Mouse (Mus musculus): Measurements from ENCODE around the gene Psmd5. TPM values are rescaled to one million over a fixed set of nuclear protein-coding genes. Genes with fewer than 3 reads are reported as not detected.
A peak's percentile ranks its signal among the peaks of the same experiment; 100 is the strongest.

The Psmd5 gene
- polyA plus RNA-seq (2012; rRNA removed): 5.8 and 6.9 TPM in 2 replicates

DNA sequence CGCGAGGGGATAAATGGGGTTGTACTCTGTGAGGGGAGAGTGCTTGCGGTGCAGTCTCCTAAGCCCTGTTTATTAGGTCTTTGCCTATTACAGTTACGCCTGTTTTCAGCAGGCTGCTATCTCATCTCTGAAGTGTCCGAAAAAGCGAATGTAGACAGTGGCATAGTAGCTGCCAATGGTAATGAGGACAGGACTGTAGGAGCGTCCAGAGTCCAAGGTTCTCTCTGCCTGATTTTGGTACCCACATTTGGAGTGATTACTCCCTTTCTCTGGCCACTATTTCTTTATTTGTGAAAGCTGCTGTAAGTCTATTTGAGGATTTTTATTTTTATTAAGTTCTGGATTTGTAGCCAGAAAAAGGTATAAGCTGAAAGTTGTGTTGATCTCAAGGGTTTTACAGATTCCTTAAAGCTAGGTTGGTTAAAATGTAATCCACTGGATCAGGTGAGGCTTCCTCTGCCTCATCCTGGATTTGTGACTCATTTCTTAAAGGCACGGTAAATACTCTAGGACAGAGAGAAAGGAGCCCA, at the start of gene Psmd5:
Gene Psmd5, minus strand, starts transcription at position 153 of the 530 bp plus-strand sequence.
- no peak within 1 kb of the TSS for H3K27ac ChIP-seq (ENCODE audit: insufficient read depth, low read length)
- no peak for TF ChIP-seq POLR2A (IDR thresholded peaks at IDR 0.05; ENCODE audit: low read depth, low read length)
- TF ChIP-seq CTCF (IDR thresholded peaks at IDR 0.05; ENCODE audit: extremely low read depth, insufficient read depth, insufficient read length, insufficient replicate concordance): no peak

DNA sequence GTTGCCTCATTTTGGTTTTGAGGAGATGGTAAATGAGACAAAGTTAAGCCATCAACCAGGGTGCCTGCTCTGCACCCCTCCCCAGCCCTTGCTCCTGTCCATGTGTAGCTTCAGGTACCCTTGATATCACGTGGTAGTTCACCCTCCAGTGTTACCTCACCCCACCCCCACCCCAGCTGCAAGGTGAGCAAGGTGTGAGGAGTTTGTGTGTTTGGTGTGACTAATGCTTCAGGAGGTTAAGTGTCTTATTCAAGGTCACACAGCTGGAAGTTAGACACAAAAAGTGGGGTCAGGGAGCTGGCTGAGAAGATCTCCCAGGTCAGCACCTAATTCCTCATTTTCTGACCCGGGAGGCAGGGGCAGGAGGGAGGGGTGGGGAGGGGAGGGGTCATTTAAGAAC, 48.0 kb upstream of the Psmd5 start:
- Histone ChIP-seq H3K4me1 (ENCODE audit: control insufficient read depth, insufficient read depth, insufficient read length) (peaks cover 11% of the 10 kb centered on the region; the same call in 1 of the 2 replicates), H3K36me3 (ENCODE audit: control insufficient read depth, insufficient read depth, low read length) (no peaks in the 10 kb centered on the region), H3K27me3 (ENCODE audit: control insufficient read depth, insufficient read depth, low read length) (no peaks in the 10 kb centered on the region), H3K27ac (ENCODE audit: insufficient read depth, low read length) (no peak overlapping the region), H3K4me3 (ENCODE audit: extremely low read depth, insufficient read depth, insufficient read length) (no peak overlapping the region)
- DNase-seq (ENCODE audit: low read depth in 1 of 2, low spot score in 2 of 2): no peak
- TF ChIP-seq CTCF (IDR thresholded peaks at IDR 0.05; ENCODE audit: extremely low read depth, insufficient read depth, insufficient read length, insufficient replicate concordance): no peak
- TF ChIP-seq POLR2A (IDR thresholded peaks at IDR 0.05; ENCODE audit: low read depth, low read length): no peak
- WGBS: 48% methylated on average over 2 of the region's 2 CpGs

More for the DNA sequence above, at the start of gene Psmd5:
- no peak for DNase-seq (ENCODE audit: low read depth in 1 of 2, low spot score in 2 of 2)
- Histone ChIP-seq H3K27me3 (ENCODE audit: control insufficient read depth, insufficient read depth, low read length) (peaks cover 2% of the 10 kb centered on the region; the same call in 1 of the 2 replicates), H3K4me1 (ENCODE audit: control insufficient read depth, insufficient read depth, insufficient read length) (no peaks in the 10 kb centered on the region; the same call in 1 of the 2 replicates), H3K36me3 (ENCODE audit: control insufficient read depth, insufficient read depth, low read length) (no peaks in the 10 kb centered on the region), H3K4me3 (ENCODE audit: extremely low read depth, insufficient read depth, insufficient read length) (no peak within 1 kb of the TSS)
- 52% methylated on average over 8 of the region's 8 CpGs for WGBS

DNA sequence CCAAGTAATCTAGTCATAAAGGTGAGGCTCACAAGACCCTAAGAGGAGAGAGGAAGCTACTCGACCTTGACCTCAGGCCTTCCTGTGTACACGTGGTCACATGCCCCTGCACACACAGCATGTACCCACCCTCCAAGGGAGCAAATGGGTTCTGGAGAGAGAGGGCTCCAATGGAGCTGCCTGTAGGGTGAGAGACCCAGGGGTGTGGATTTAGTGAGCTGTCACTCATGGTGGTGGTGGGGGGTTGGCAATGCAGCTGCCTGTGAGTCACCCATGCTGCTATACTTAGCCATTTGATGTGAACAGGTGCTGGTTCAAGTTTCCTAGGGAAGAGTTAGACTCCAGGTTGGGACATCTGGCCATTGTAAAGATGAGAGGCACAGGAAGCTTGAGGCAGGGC, 45.4 kb upstream of the Psmd5 start:
- Histone ChIP-seq H3K4me3 (ENCODE audit: extremely low read depth, insufficient read depth, insufficient read length) (no peak overlapping the region), H3K4me1 (ENCODE audit: control insufficient read depth, insufficient read depth, insufficient read length) (peaks cover 11% of the 10 kb centered on the region; the same call in 1 of the 2 replicates), H3K27ac (ENCODE audit: insufficient read depth, low read length) (no peak overlapping the region), H3K36me3 (ENCODE audit: control insufficient read depth, insufficient read depth, low read length) (no peaks in the 10 kb centered on the region), H3K27me3 (ENCODE audit: control insufficient read depth, insufficient read depth, low read length) (no peaks in the 10 kb centered on the region)
- TF ChIP-seq CTCF (IDR thresholded peaks at IDR 0.05; ENCODE audit: extremely low read depth, insufficient read depth, insufficient read length, insufficient replicate concordance): no peak
- TF ChIP-seq POLR2A (IDR thresholded peaks at IDR 0.05; ENCODE audit: low read depth, low read length): no peak
- WGBS: 8% methylated on average over 2 of the region's 2 CpGs
- DNase-seq (ENCODE audit: low read depth in 1 of 2, low spot score in 2 of 2): no peak

DNA sequence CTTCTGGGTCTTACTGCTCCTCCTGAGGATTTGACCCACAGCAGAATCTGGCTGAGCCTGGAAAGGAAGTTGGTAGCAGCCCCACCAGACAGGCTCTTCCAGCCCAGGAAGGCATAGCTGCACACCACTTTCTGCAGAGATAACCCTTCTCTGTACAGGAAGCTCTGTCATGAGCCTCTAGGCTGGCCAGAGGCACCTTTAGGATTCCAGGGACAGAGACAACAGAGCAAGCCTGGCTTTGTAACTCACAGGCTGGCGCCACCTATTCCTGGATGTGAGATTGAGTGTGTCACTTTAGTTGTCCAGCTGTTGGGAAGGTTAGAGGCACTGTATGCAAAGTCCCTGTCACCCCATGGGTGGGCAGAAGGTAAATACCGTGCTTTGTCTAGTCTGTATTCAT, 40.3 kb upstream of the Psmd5 start:
- H3K27ac ChIP-seq (ENCODE audit: insufficient read depth, low read length): no peak overlapping the region
- TF ChIP-seq POLR2A (IDR thresholded peaks at IDR 0.05; ENCODE audit: low read depth, low read length) (no peak), CTCF (IDR thresholded peaks at IDR 0.05; ENCODE audit: extremely low read depth, insufficient read depth, insufficient read length, insufficient replicate concordance) (no peak)
- WGBS: 78% methylated on average over 2 of the region's 2 CpGs
- no peaks in the 10 kb centered on the region for H3K27me3 ChIP-seq (ENCODE audit: control insufficient read depth, insufficient read depth, low read length)
- peaks cover 7% of the 10 kb centered on the region; the same call in 1 of the 2 replicates for H3K4me1 ChIP-seq (ENCODE audit: control insufficient read depth, insufficient read depth, insufficient read length)
- no peak overlapping the region for H3K4me3 ChIP-seq (ENCODE audit: extremely low read depth, insufficient read depth, insufficient read length)
- DNase-seq (ENCODE audit: low read depth in 1 of 2, low spot score in 2 of 2): no peak
- H3K36me3 ChIP-seq (ENCODE audit: control insufficient read depth, insufficient read depth, low read length): no peaks in the 10 kb centered on the region

DNA sequence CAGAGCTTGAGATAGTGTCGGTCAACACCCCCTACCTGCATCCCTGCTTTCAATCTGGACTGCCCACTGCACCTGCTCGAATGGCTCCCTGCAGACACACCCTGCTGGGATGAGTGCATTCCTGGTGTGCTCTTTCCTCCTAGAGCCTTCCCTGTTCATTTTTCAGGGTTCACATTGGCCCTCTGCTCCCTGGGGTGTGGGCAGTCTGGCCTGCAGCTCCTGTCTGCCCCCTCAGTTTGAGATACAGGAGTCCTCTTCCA, 40.0 kb upstream of the Psmd5 start:
- WGBS: 52% methylated on average over 2 of the region's 2 CpGs
- Histone ChIP-seq H3K4me3 (ENCODE audit: extremely low read depth, insufficient read depth, insufficient read length) (no peak overlapping the region), H3K4me1 (ENCODE audit: control insufficient read depth, insufficient read depth, insufficient read length) (peaks cover 5% of the 10 kb centered on the region; the same call in 1 of the 2 replicates), H3K27me3 (ENCODE audit: control insufficient read depth, insufficient read depth, low read length) (no peaks in the 10 kb centered on the region), H3K36me3 (ENCODE audit: control insufficient read depth, insufficient read depth, low read length) (no peaks in the 10 kb centered on the region), H3K27ac (ENCODE audit: insufficient read depth, low read length) (no peak overlapping the region)
- no peak for DNase-seq (ENCODE audit: low read depth in 1 of 2, low spot score in 2 of 2)
- TF ChIP-seq CTCF (IDR thresholded peaks at IDR 0.05; ENCODE audit: extremely low read depth, insufficient read depth, insufficient read length, insufficient replicate concordance) (no peak), POLR2A (IDR thresholded peaks at IDR 0.05; ENCODE audit: low read depth, low read length) (no peak)

DNA sequence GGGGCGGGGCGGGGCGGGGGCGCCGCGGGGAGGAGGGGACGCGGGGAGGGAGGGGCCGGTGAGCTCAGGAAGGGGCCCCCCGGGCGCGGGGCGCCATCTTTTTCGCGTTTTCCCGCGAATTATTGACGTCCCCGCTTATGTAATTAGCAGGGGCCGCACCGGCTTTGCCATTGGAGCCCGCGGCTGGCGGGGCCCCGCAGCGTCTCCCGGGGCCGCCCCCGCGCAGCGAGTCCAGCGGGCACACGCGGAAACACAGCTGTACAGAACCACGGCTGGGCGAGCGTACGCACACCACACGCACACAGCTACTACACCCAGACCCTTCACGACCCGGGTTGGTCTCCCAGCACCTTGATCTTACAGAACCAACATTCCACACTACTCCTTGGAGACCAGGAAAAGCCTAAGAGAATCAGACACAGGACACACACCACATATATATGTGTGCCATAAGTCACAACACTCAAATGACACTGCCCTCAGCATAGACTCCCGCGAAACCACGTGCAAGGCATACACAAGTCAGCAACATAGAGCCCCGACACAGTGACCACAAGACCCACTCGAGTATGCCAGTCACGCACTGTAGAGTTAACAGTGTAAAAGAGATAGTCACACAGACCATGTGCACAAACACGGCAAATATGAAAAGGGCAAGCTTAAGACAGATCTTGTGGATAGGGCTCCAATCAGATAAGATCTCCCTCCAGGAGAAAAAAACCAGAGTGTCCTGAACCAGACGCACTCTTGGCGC, 39.5 kb upstream of the Psmd5 start:
- WGBS: 3% methylated on average over 41 of the region's 50 CpGs
- H3K27me3 ChIP-seq (ENCODE audit: control insufficient read depth, insufficient read depth, low read length): no peaks in the 10 kb centered on the region
- no peak overlapping the region for H3K27ac ChIP-seq (ENCODE audit: insufficient read depth, low read length)
- DNase-seq (ENCODE audit: low read depth in 1 of 2, low spot score in 2 of 2): peak in 1 of 2 experiments; percentile 51
- peaks cover 3% of the 10 kb centered on the region; the same call in 1 of the 2 replicates for H3K4me1 ChIP-seq (ENCODE audit: control insufficient read depth, insufficient read depth, insufficient read length)
- TF ChIP-seq CTCF (IDR thresholded peaks at IDR 0.05; ENCODE audit: extremely low read depth, insufficient read depth, insufficient read length, insufficient replicate concordance): no peak
- TF ChIP-seq POLR2A (IDR thresholded peaks at IDR 0.05; ENCODE audit: low read depth, low read length): no peak; the same call in 1 of the 2 replicates
- H3K4me3 ChIP-seq (ENCODE audit: extremely low read depth, insufficient read depth, insufficient read length): peak overlapping the region; percentile 57; the same call in 1 of the 2 replicates
- no peaks in the 10 kb centered on the region for H3K36me3 ChIP-seq (ENCODE audit: control insufficient read depth, insufficient read depth, low read length)
